9 mouse cellular contexts compared by ENCODE assay signal in genomic region chr8:13530401-13530800, GRCm38 (mm10). TPM values are rescaled to one million over a fixed set of nuclear protein-coding genes. Genes with fewer than 3 reads are reported as not detected.
DNase-seq lines count a peak whose midpoint lies in the region; ATAC-seq and TF ChIP-seq lines count a peak whose summit lies in the region.
"Had no signal": no experiment of that assay in that cellular context is flagged by ENCODE, and none has a peak within 500 bp of the region (broad histone marks: within the 10 kb centered on the region; RNA-seq: fewer than 3 reads in every experiment).

No protein-coding gene starts in this region.

- 0 out of 2 replicates have a peak, but pooled peaks have one; percentile 24 for ATAC-seq in forebrain, embryonic 13.5 days
- ATAC-seq in forebrain, embryonic 12.5 days (ENCODE audit: low FRiP score): no peak
- ATAC-seq in kidney, embryonic 16.5 days (ENCODE audit: low FRiP score, low TSS enrichment): peak; percentile 2; the same call in 1 of the 2 replicates
- peak; percentile 54 for ATAC-seq in hindbrain, embryonic 16.5 days

- TF ChIP-seq RAD21 in MEL (IDR thresholded peaks at IDR 0.05; ENCODE audit: low read depth, low read length): no peak

- H3K4me2 ChIP-seq in forebrain, embryonic 13.5 days: no peak overlapping the region
- no peak overlapping the region for H3K4me2 ChIP-seq in forebrain, embryonic 12.5 days
- no peak overlapping the region for H3K4me2 ChIP-seq in kidney, embryonic 16.5 days (replicated peaks; ENCODE audit: low read depth, low read length)
- H3K4me2 ChIP-seq in hindbrain, embryonic 16.5 days (ENCODE audit: low read length): no peak overlapping the region

- no peaks in the 10 kb centered on the region for H3K36me3 ChIP-seq in forebrain, embryonic 13.5 days (ENCODE audit: poor library complexity, severe bottlenecking)
- no peaks in the 10 kb centered on the region for H3K36me3 ChIP-seq in forebrain, embryonic 12.5 days (replicated peaks)
- no peaks in the 10 kb centered on the region for H3K36me3 ChIP-seq in kidney, embryonic 16.5 days (ENCODE audit: insufficient read depth, low read length)
- peaks cover 0 to 14% of the 10 kb centered on the region in 2 experiments; a peak in 2 of 4 replicates for H3K36me3 ChIP-seq in MEL (ENCODE audit: control insufficient read depth in 1 of 2, insufficient read depth in 2 of 2, low read length in 2 of 2)
- no peaks in the 10 kb centered on the region for H3K36me3 ChIP-seq in hindbrain, embryonic 16.5 days (ENCODE audit: control insufficient read depth, insufficient read depth, low read length)

- H3K79me2 ChIP-seq in MEL (ENCODE audit: control insufficient read depth, insufficient read depth, low read length, poor library complexity): no peaks in the 10 kb centered on the region

- H3K4me1 ChIP-seq in forebrain, embryonic 13.5 days: peaks cover 27% of the 10 kb centered on the region
- peaks cover 16% of the 10 kb centered on the region for H3K4me1 ChIP-seq in forebrain, embryonic 12.5 days
- H3K4me1 ChIP-seq in kidney, embryonic 16.5 days (ENCODE audit: insufficient read depth, low read length): peaks cover 41% of the 10 kb centered on the region
- peaks cover 9 to 26% of the 10 kb centered on the region in 2 experiments for H3K4me1 ChIP-seq in MEL (ENCODE audit: control insufficient read depth in 1 of 2, insufficient read depth in 2 of 2, low read length in 2 of 2)
- H3K4me1 ChIP-seq in hindbrain, embryonic 16.5 days (ENCODE audit: control insufficient read depth, insufficient read depth, low read depth, low read length): peaks cover 23% of the 10 kb centered on the region

- no peak for TF ChIP-seq CTCF in MEL (IDR thresholded peaks at IDR 0.05 in 2 of 3, conservative IDR thresholded peaks at IDR 0.05 in 1 of 3; ENCODE audit: control insufficient read depth in 1 of 3, insufficient read depth in 1 of 3, low read depth in 2 of 3, low read length in 3 of 3, poor library complexity in 1 of 3, severe bottlenecking in 1 of 3)

- DNase-seq in kidney, adult 11 months: no peak
- no peak for DNase-seq in MEL (ENCODE audit: low read depth, low spot score)
- no peak for DNase-seq in thymus, postnatal 36 days
- DNase-seq in layer of hippocampus, postnatal 14 days (ENCODE audit: low spot score in 2 of 2): no peak
- DNase-seq: thymus, adult 2 months had no signal

- no peak for TF ChIP-seq EP300 in MEL (IDR thresholded peaks at IDR 0.05; ENCODE audit: low read depth in 1 of 2, low read length in 2 of 2)

- no peak for TF ChIP-seq POLR2A in MEL (IDR thresholded peaks at IDR 0.05; ENCODE audit: control insufficient read depth in 1 of 2, insufficient read depth in 1 of 2, low read depth in 1 of 2, low read length in 2 of 2, poor library complexity in 1 of 2)

- H3K4me3 ChIP-seq in forebrain, embryonic 13.5 days: no peak overlapping the region
- no peak overlapping the region for H3K4me3 ChIP-seq in forebrain, embryonic 12.5 days (replicated peaks)
- no peak overlapping the region for H3K4me3 ChIP-seq in kidney, embryonic 16.5 days (ENCODE audit: low read length)
- no peak overlapping the region for H3K4me3 ChIP-seq in MEL (ENCODE audit: control insufficient read depth in 1 of 2, insufficient read depth in 1 of 2, low read depth in 2 of 2, low read length in 2 of 2)
- no peak overlapping the region for H3K4me3 ChIP-seq in hindbrain, embryonic 16.5 days (ENCODE audit: low read length)

- H3K27me3 ChIP-seq in forebrain, embryonic 13.5 days: no peaks in the 10 kb centered on the region
- H3K27me3 ChIP-seq in forebrain, embryonic 12.5 days: peaks cover 3% of the 10 kb centered on the region; the same call in 1 of the 2 replicates
- H3K27me3 ChIP-seq in kidney, embryonic 16.5 days (ENCODE audit: insufficient read depth, low read length): no peaks in the 10 kb centered on the region
- H3K27me3 ChIP-seq in MEL (ENCODE audit: control insufficient read depth in 1 of 2, insufficient read depth in 2 of 2, low read length in 2 of 2): no peaks in the 10 kb centered on the region
- H3K27me3 ChIP-seq in hindbrain, embryonic 16.5 days (replicated peaks; ENCODE audit: control insufficient read depth, insufficient read depth, low read length): no peaks in the 10 kb centered on the region

- H3K27ac ChIP-seq in forebrain, embryonic 13.5 days: no peak overlapping the region; the same call in 1 of the 2 replicates
- H3K27ac ChIP-seq in forebrain, embryonic 12.5 days: no peak overlapping the region
- H3K27ac ChIP-seq in kidney, embryonic 16.5 days (ENCODE audit: low read length): peak overlapping the region; percentile 81
- peak overlapping the region; percentile 36 for H3K27ac ChIP-seq in MEL (ENCODE audit: control insufficient read depth, low read depth, low read length)
- peak overlapping the region; percentile 69 for H3K27ac ChIP-seq in hindbrain, embryonic 16.5 days (ENCODE audit: low read depth, low read length)

- no peaks in the 10 kb centered on the region; the same call in 1 of the 2 replicates for H3K9me3 ChIP-seq in forebrain, embryonic 13.5 days (replicated peaks)
- no peaks in the 10 kb centered on the region for H3K9me3 ChIP-seq in forebrain, embryonic 12.5 days
- H3K9me3 ChIP-seq in kidney, embryonic 16.5 days (ENCODE audit: low read length): peaks cover 4% of the 10 kb centered on the region; the same call in 1 of the 2 replicates
- no peaks in the 10 kb centered on the region for H3K9me3 ChIP-seq in MEL (replicated peaks; ENCODE audit: insufficient read depth, low read length)
- no peaks in the 10 kb centered on the region for H3K9me3 ChIP-seq in hindbrain, embryonic 16.5 days (ENCODE audit: control insufficient read depth, low read length)

- no peak overlapping the region for H3K9ac ChIP-seq in forebrain, embryonic 13.5 days
- H3K9ac ChIP-seq in forebrain, embryonic 12.5 days: no peak overlapping the region
- H3K9ac ChIP-seq in kidney, embryonic 16.5 days (replicated peaks; ENCODE audit: low read length): no peak overlapping the region
- H3K9ac ChIP-seq in MEL (ENCODE audit: control insufficient read depth, low read depth, low read length, poor library complexity, severe bottlenecking): no peak overlapping the region
- no peak overlapping the region for H3K9ac ChIP-seq in hindbrain, embryonic 16.5 days (ENCODE audit: low read depth, low read length)

- 82% methylated on average over 3 of the region's 3 CpGs for WGBS in forebrain, embryonic 13.5 days
- WGBS in forebrain, embryonic 12.5 days: 85% methylated on average over 3 of the region's 3 CpGs
- WGBS in kidney, embryonic 16.5 days: 73% methylated on average over 3 of the region's 3 CpGs
- 44% methylated on average over 3 of the region's 3 CpGs for WGBS in hindbrain, embryonic 16.5 days

TF ChIP-seq in MEL, 35 proteins besides CTCF, POLR2A, EP300 and RAD21:
- TF ChIP-seq MXI1 (IDR thresholded peaks at IDR 0.05; ENCODE audit: low read depth, low read length) (no peak), TAL1 (IDR thresholded peaks at IDR 0.05; ENCODE audit: low read length) (no peak), POLR2AphosphoS5 (IDR thresholded peaks at IDR 0.05; ENCODE audit: borderline replicate concordance, low read depth, low read length) (no peak)

RNA-seq across cellular contexts. Expression of gene 1700029H14Rik, which starts 31.9 kb away (rescaled TPM):
- polyA plus RNA-seq in forebrain, embryonic 13.5 days (2015; fragmentation: Nextera tagmentation; extraction: Ambion mirVana): not detected in 2 replicates
- polyA plus RNA-seq in forebrain, embryonic 12.5 days (2016; fragmentation: Nextera tagmentation; extraction: Ambion mirVana): not detected in 2 replicates
- not detected in 2 replicates for polyA plus RNA-seq in kidney, embryonic 16.5 days (2015; fragmentation: Nextera tagmentation; extraction: Ambion mirVana)
- not detected in 2 replicates for total RNA-seq in MEL (2012; rRNA removed)
- under 1 TPM in 1 of 2 experiments, not detected in 1; 0.06 TPM for polyA plus RNA-seq in MEL (2012; ENCODE audit: insufficient read depth in 1 of 2, insufficient read length in 2 of 2, low read depth in 1 of 2, low replicate concordance in 2 of 2, missing spikeins in 1 of 2)
- polyA plus RNA-seq in hindbrain, embryonic 16.5 days (2015; fragmentation: Nextera tagmentation; extraction: Ambion mirVana): not detected in 2 replicates
- total RNA-seq in layer of hippocampus, postnatal 14 days (2021): 1 to 10 TPM in 1 of 2 experiments, under 1 TPM in 1; 0.41 to 1.3 TPM

RNA-seq across cellular contexts. Expression of gene Gas6, which starts 36.1 kb away (rescaled TPM):
- polyA plus RNA-seq in forebrain, embryonic 13.5 days (2015; fragmentation: Nextera tagmentation; extraction: Ambion mirVana): 11.3 and 12.3 TPM in 2 replicates
- 10.0 and 13.9 TPM in 2 replicates for polyA plus RNA-seq in forebrain, embryonic 12.5 days (2016; fragmentation: Nextera tagmentation; extraction: Ambion mirVana)
- polyA plus RNA-seq in kidney, embryonic 16.5 days (2015; fragmentation: Nextera tagmentation; extraction: Ambion mirVana): 70.1 and 76.9 TPM in 2 replicates
- total RNA-seq in MEL (2012; rRNA removed): not detected in 2 replicates
- not detected for polyA plus RNA-seq in MEL (2012; ENCODE audit: insufficient read depth in 1 of 2, insufficient read length in 2 of 2, low read depth in 1 of 2, low replicate concordance in 2 of 2, missing spikeins in 1 of 2)
- polyA plus RNA-seq in hindbrain, embryonic 16.5 days (2015; fragmentation: Nextera tagmentation; extraction: Ambion mirVana): 65.1 and 67.4 TPM in 2 replicates
- 100 to 1,000 TPM; 104 to 115 TPM for total RNA-seq in layer of hippocampus, postnatal 14 days (2021)

Comparison
In these comparisons a context has a peak if more than half of its experiments do, and no peak if none do; other contexts are left out.
1. H3K27ac ChIP-seq: peak in kidney, embryonic 16.5 days (single experiment), MEL (single experiment) and hindbrain, embryonic 16.5 days (single experiment); none in forebrain, embryonic 13.5 days (single experiment) and forebrain, embryonic 12.5 days (single experiment).
2. RNA of gene Gas6, which starts 36.1 kb away (polyA plus RNA-seq): 70.1 to 76.9 TPM in kidney, embryonic 16.5 days, 65.1 to 67.4 TPM in hindbrain, embryonic 16.5 days, 10.0 to 13.9 TPM in forebrain, embryonic 12.5 days and 11.3 to 12.3 TPM in forebrain, embryonic 13.5 days; not detected in MEL; every median in the first group is over 10 times any median in the second.